8 mouse cellular contexts compared by ENCODE assay signal in genomic region chr15:10648372-10649109, GRCm38 (mm10).
DNase-seq lines count a peak whose midpoint lies in the region; ATAC-seq and TF ChIP-seq lines count a peak whose summit lies in the region.

No protein-coding gene starts in this region.

- H3K4me3 ChIP-seq in liver, embryonic 11.5 days (ENCODE audit: low read depth, low read length), result no peak overlapping the region
- H3K4me3 ChIP-seq in liver, postnatal 0 days (ENCODE audit: low read depth, low read length), result no peak overlapping the region
- H3K4me3 ChIP-seq in forebrain, embryonic 16.5 days (replicated peaks; ENCODE audit: low read length), result no peak overlapping the region
- H3K4me3 ChIP-seq in midbrain, embryonic 16.5 days (ENCODE audit: low read depth, low read length), result no peak overlapping the region

- TF ChIP-seq EP300 in liver, postnatal 0 days (IDR thresholded peaks at IDR 0.05; ENCODE audit: low read depth), result no peak

- H3K4me1 ChIP-seq in liver, embryonic 11.5 days (replicated peaks; ENCODE audit: control insufficient read depth, insufficient read depth, low read length), result peaks cover 3% of the 10 kb centered on the region; the same call in 1 of the 2 replicates
- 0 out of 2 replicates have a peak, but pooled peaks cover 4% of the 10 kb centered on the region for H3K4me1 ChIP-seq in liver, postnatal 0 days (ENCODE audit: insufficient read depth)
- H3K4me1 ChIP-seq in forebrain, embryonic 16.5 days (replicated peaks; ENCODE audit: control insufficient read depth, insufficient read depth, low read length), result peaks cover 17% of the 10 kb centered on the region
- no peaks in the 10 kb centered on the region; the same call in 1 of the 2 replicates for H3K4me1 ChIP-seq in midbrain, embryonic 16.5 days (ENCODE audit: control insufficient read depth, insufficient read depth, low read length)

- whole genome bisulfite sequencing in liver, embryonic 11.5 days, result 27% methylated on average over 6 of the region's 6 CpGs
- 53% methylated on average over 6 of the region's 6 CpGs for WGBS in liver, postnatal 0 days (ENCODE audit: insufficient replicate concordance)
- WGBS in forebrain, embryonic 16.5 days, result 4% methylated on average over 6 of the region's 6 CpGs
- 20% methylated on average over 6 of the region's 6 CpGs for WGBS in midbrain, embryonic 16.5 days

- DNase-seq in liver, embryonic 11.5 days (ENCODE audit: low spot score), result no peak
- no peak for DNase-seq in liver, postnatal 0 days
- DNase-seq in kidney, adult 9 months, result peak; percentile 42
- no peak for DNase-seq in cerebellum, postnatal 14 days
- DNase-seq in cerebellum, adult 9-11 months, result no peak
- DNase-seq in urinary bladder, postnatal 10 days (ENCODE audit: low spot score), result no peak

- no peak for TF ChIP-seq CTCF in liver, postnatal 0 days (IDR thresholded peaks at IDR 0.05; ENCODE audit: low read depth)

- H3K27ac ChIP-seq in liver, embryonic 11.5 days (ENCODE audit: low read depth, low read length), result no peak overlapping the region
- H3K27ac ChIP-seq in liver, postnatal 0 days (ENCODE audit: low read depth), result no peak overlapping the region
- no peak overlapping the region for H3K27ac ChIP-seq in forebrain, embryonic 16.5 days (ENCODE audit: low read length)
- H3K27ac ChIP-seq in midbrain, embryonic 16.5 days (ENCODE audit: low read length), result no peak overlapping the region

- H3K27me3 ChIP-seq in liver, embryonic 11.5 days (replicated peaks; ENCODE audit: control insufficient read depth, insufficient read depth, low read length), result no peaks in the 10 kb centered on the region
- H3K27me3 ChIP-seq in liver, postnatal 0 days (ENCODE audit: insufficient read depth, low read length), result no peaks in the 10 kb centered on the region
- no peaks in the 10 kb centered on the region for H3K27me3 ChIP-seq in forebrain, embryonic 16.5 days (replicated peaks; ENCODE audit: control insufficient read depth, insufficient read depth, low read length)
- H3K27me3 ChIP-seq in midbrain, embryonic 16.5 days (ENCODE audit: control insufficient read depth, insufficient read depth, low read depth, low read length), result no peaks in the 10 kb centered on the region

- H3K9ac ChIP-seq in liver, embryonic 11.5 days (ENCODE audit: low read depth, low read length), result no peak overlapping the region
- H3K9ac ChIP-seq in liver, postnatal 0 days (replicated peaks), result no peak overlapping the region
- H3K9ac ChIP-seq in forebrain, embryonic 16.5 days (replicated peaks; ENCODE audit: low read depth, low read length), result no peak overlapping the region
- H3K9ac ChIP-seq in midbrain, embryonic 16.5 days (ENCODE audit: low read depth, low read length), result no peak overlapping the region

- no peaks in the 10 kb centered on the region for H3K36me3 ChIP-seq in liver, embryonic 11.5 days (ENCODE audit: control insufficient read depth, insufficient read depth, low read length)
- no peaks in the 10 kb centered on the region for H3K36me3 ChIP-seq in liver, postnatal 0 days (replicated peaks; ENCODE audit: insufficient read depth, low read length)
- no peaks in the 10 kb centered on the region for H3K36me3 ChIP-seq in forebrain, embryonic 16.5 days (ENCODE audit: control insufficient read depth, insufficient read depth)
- no peaks in the 10 kb centered on the region for H3K36me3 ChIP-seq in midbrain, embryonic 16.5 days (ENCODE audit: control insufficient read depth, insufficient read depth, low read length)

- ATAC-seq in liver, embryonic 11.5 days (replicated peaks; ENCODE audit: low FRiP score), result peak; percentile 45; the same call in 1 of the 2 replicates
- no peak for ATAC-seq in liver, postnatal 0 days
- peak; percentile 93 for ATAC-seq in forebrain, embryonic 16.5 days
- peak; percentile 70; the same call in 1 of the 2 replicates for ATAC-seq in midbrain, embryonic 16.5 days

- H3K9me3 ChIP-seq in liver, embryonic 11.5 days (ENCODE audit: control insufficient read depth, low read length), result no peaks in the 10 kb centered on the region
- H3K9me3 ChIP-seq in liver, postnatal 0 days (ENCODE audit: low read length), result no peaks in the 10 kb centered on the region
- H3K9me3 ChIP-seq in forebrain, embryonic 16.5 days (ENCODE audit: control insufficient read depth, low read length), result no peaks in the 10 kb centered on the region
- H3K9me3 ChIP-seq in midbrain, embryonic 16.5 days (replicated peaks; ENCODE audit: control insufficient read depth, low read length, poor library complexity, severe bottlenecking), result no peaks in the 10 kb centered on the region

- H3K4me2 ChIP-seq in liver, embryonic 11.5 days, result no peak overlapping the region
- no peak overlapping the region for H3K4me2 ChIP-seq in liver, postnatal 0 days (ENCODE audit: low read depth, low read length)
- H3K4me2 ChIP-seq in forebrain, embryonic 16.5 days (ENCODE audit: low read length), result 0 out of 2 replicates have a peak overlapping the region, but pooled peaks have one; percentile 1
- H3K4me2 ChIP-seq in midbrain, embryonic 16.5 days (ENCODE audit: low read length), result no peak overlapping the region
